Mouse (Mus musculus) inflammation-experienced regulatory T-cells, adult 6 months (primary cell): ENCODE results near the gene Itpr1. TPM values are rescaled to one million over a fixed set of nuclear protein-coding genes. Genes with fewer than 3 reads are reported as not detected.
A peak's percentile ranks its signal among the peaks of the same experiment; 100 is the strongest.

Experiments
- ATAC-seq: one replicate; pipeline ENCODE4 v1.8.0; 2017
- polyA plus RNA-seq, 3 experiments: library from polyadenylated mRNA; unstranded; fragments of 100-300 nt; shearing (Covaris generic); gene quantifications; one replicate each; pipeline ENCODE4 v1.2.1; 2017

Itpr1 gene
- polyA plus RNA-seq, 3 experiments from 2014 or later = 15.3 to 18.8 (median 17.0) TPM

GRCm38 (mm10) chr6:108401412-108401955, 188.6 kb downstream of the Itpr1 start:
- ATAC-seq = no peak

- no peak for ATAC-seq
Observed at GRCm38 (mm10) chr6:108404736-108405135, 191.8 kb downstream of the Itpr1 start.

- peak; percentile 84 for ATAC-seq
Observed at GRCm38 (mm10) chr6:108408053-108408452, 195.2 kb downstream of the Itpr1 start.

GRCm38 (mm10) chr6:108408726-108409125, 195.8 kb downstream of the Itpr1 start:
- no peak for ATAC-seq

- ATAC-seq = no peak
Observed at GRCm38 (mm10) chr6:108410771-108411170, 197.9 kb downstream of the Itpr1 start.

- no peak for ATAC-seq
Observed at GRCm38 (mm10) chr6:108411201-108411600, 198.3 kb downstream of the Itpr1 start.

- ATAC-seq = no peak
Observed at GRCm38 (mm10) chr6:108413006-108413405, 200.1 kb downstream of the Itpr1 start.

GRCm38 (mm10) chr6:108413593-108413992, 200.7 kb downstream of the Itpr1 start:
- ATAC-seq = no peak

- no peak for ATAC-seq
Observed at GRCm38 (mm10) chr6:108415847-108416246, 203.0 kb downstream of the Itpr1 start.

GRCm38 (mm10) chr6:108417508-108417907, 204.6 kb downstream of the Itpr1 start:
- peak; percentile 90 for ATAC-seq

GRCm38 (mm10) chr6:108418218-108418617, 205.3 kb downstream of the Itpr1 start:
- ATAC-seq = no peak

- no peak for ATAC-seq
Observed at GRCm38 (mm10) chr6:108424749-108425584, 212.1 kb downstream of the Itpr1 start.

- ATAC-seq = peak; percentile 92
Observed at GRCm38 (mm10) chr6:108426789-108427188, 213.9 kb downstream of the Itpr1 start.

GRCm38 (mm10) chr6:108428383-108428782, 215.5 kb downstream of the Itpr1 start:
- ATAC-seq = no peak

- no peak for ATAC-seq
Observed at GRCm38 (mm10) chr6:108429950-108430349, 217.1 kb downstream of the Itpr1 start.

GRCm38 (mm10) chr6:108431193-108431592, 218.3 kb downstream of the Itpr1 start:
- no peak for ATAC-seq

- no peak for ATAC-seq
Observed at GRCm38 (mm10) chr6:108432836-108433235, 219.9 kb downstream of the Itpr1 start.

- ATAC-seq = no peak
Observed at GRCm38 (mm10) chr6:108434816-108435215, 221.9 kb downstream of the Itpr1 start.

- peak; percentile 95 for ATAC-seq
Observed at GRCm38 (mm10) chr6:108435467-108435866, 222.6 kb downstream of the Itpr1 start.

GRCm38 (mm10) chr6:108436608-108437007, 223.7 kb downstream of the Itpr1 start:
- no peak for ATAC-seq

GRCm38 (mm10) chr6:108441290-108441689, 228.4 kb downstream of the Itpr1 start:
- no peak for ATAC-seq

- ATAC-seq = no peak
Observed at GRCm38 (mm10) chr6:108442291-108442690, 229.4 kb downstream of the Itpr1 start.

GRCm38 (mm10) chr6:108444435-108444834, 231.5 kb downstream of the Itpr1 start:
- ATAC-seq = no peak

GRCm38 (mm10) chr6:108445006-108445405, 232.1 kb downstream of the Itpr1 start:
- ATAC-seq = no peak
